ENCODE assay signal across 8 mouse cellular contexts in genomic region chr17:5752716-5753585, GRCm38 (mm10).
DNase-seq lines count a peak whose midpoint lies in the region; ATAC-seq lines count a peak whose summit lies in the region.

No protein-coding gene starts in this region.

- no peaks in the 10 kb centered on the region for H3K27me3 ChIP-seq in intestine, embryonic 15.5 days (replicated peaks)

- no peak overlapping the region for H3K27ac ChIP-seq in intestine, embryonic 15.5 days

- no peaks in the 10 kb centered on the region for H3K9me3 ChIP-seq in intestine, embryonic 15.5 days

- intact Hi-C loops in gastrocnemius, postnatal 36 days (cut with DNase I) = loop anchor here (2.0 kb wide), 1 partner anchor 322 kb away; no protein-coding TSS in a partner anchor
- intact Hi-C loops in left cerebral cortex, postnatal 25 days (cut with DNase I) = loop anchor here (1.0 kb wide), 1 partner anchor 313 kb away; the partner anchor contains the start of gene Tmem242

- H3K9ac ChIP-seq in intestine, embryonic 15.5 days = peak overlapping the region; percentile 29; the same call in 1 of the 2 replicates

- ATAC-seq in CD4-positive, CD25-positive, alpha-beta regulatory T cell, adult 4 months = no peak
- peak; percentile 72 for ATAC-seq in intestine, embryonic 15.5 days
- peak; percentile 30 for ATAC-seq in megakaryocyte-erythroid progenitor cell, adult 5-6 weeks (replicated peaks; ENCODE audit: low FRiP score, low TSS enrichment, poor library complexity, severe bottlenecking)

- 14% methylated on average over 29 of the region's 29 CpGs for WGBS in intestine, embryonic 15.5 days

- peak overlapping the region; percentile 80 for H3K4me2 ChIP-seq in intestine, embryonic 15.5 days (replicated peaks)

- peak overlapping the region; percentile 43 for H3K4me3 ChIP-seq in intestine, embryonic 15.5 days (replicated peaks)

- no peaks in the 10 kb centered on the region for H3K36me3 ChIP-seq in intestine, embryonic 15.5 days

- H3K4me1 ChIP-seq in intestine, embryonic 15.5 days (replicated peaks) = peaks cover 8% of the 10 kb centered on the region

- peak; percentile 51 for DNase-seq in CD4-positive, CD25-positive, alpha-beta regulatory T cell, adult 2 months (ENCODE audit: low read depth, low spot score)
- peak; percentile 85 for DNase-seq in embryo, embryonic 11 days
- DNase-seq in gastrocnemius, postnatal 36 days = peak; percentile 59 to 82
- DNase-seq in left cerebral cortex, postnatal 25 days (ENCODE audit: low spot score in 2 of 2) = peak; percentile 69 to 82
- DNase-seq in right cerebral cortex, postnatal 36 days (ENCODE audit: low spot score in 2 of 2) = peak; percentile 49 to 52
